Mouse (Mus musculus) heart, adult 8-10 months (tissue): Measurements from ENCODE around the gene Lrrfip2. TPM values are rescaled to one million over a fixed set of nuclear protein-coding genes. Genes with fewer than 3 reads are reported as not detected.
A peak's percentile ranks its signal among the peaks of the same experiment; 100 is the strongest.

ENCODE experiments used
- DNase-seq: peaks from one replicate; pipeline ENCODE4 v3.0.0; 2022; ENCODE audit warnings: low spot score
- total RNA-seq, 4 experiments: library from RNA; stranded (reverse); gene quantifications; 2 replicates each; pipeline ENCODE4 v1.2.4; 2022

Lrrfip2 gene
- total RNA-seq: 100 to 1,000 TPM in 2 of 4 experiments, 10 to 100 TPM in 2; 89.3 to 102 (median 96.2) TPM

- no peak for DNase-seq
Observed at GRCm38 (mm10) chr9:111117126-111117642, at the start of gene Lrrfip2. TSS of gene Lrrfip2 (plus strand) at chr9:111117592.

- DNase-seq: no peak
Observed at GRCm38 (mm10) chr9:111070546-111070961, 46.8 kb upstream of the Lrrfip2 start.

GRCm38 (mm10) chr9:111072175-111072574 lies 45.2 kb upstream of the Lrrfip2 start:
- peak; percentile 63 for DNase-seq

GRCm38 (mm10) chr9:111072971-111073370 lies 44.4 kb upstream of the Lrrfip2 start:
- no peak for DNase-seq

GRCm38 (mm10) chr9:111077745-111078144 lies 39.6 kb upstream of the Lrrfip2 start:
- DNase-seq: no peak

GRCm38 (mm10) chr9:111080801-111081200 lies 36.6 kb upstream of the Lrrfip2 start:
- DNase-seq: no peak

- no peak for DNase-seq
Observed at GRCm38 (mm10) chr9:111081765-111082164, 35.6 kb upstream of the Lrrfip2 start.

GRCm38 (mm10) chr9:111085329-111085728 lies 32.1 kb upstream of the Lrrfip2 start:
- DNase-seq: no peak

- no peak for DNase-seq
Observed at GRCm38 (mm10) chr9:111086137-111086536, 31.3 kb upstream of the Lrrfip2 start.

- DNase-seq: no peak
Observed at GRCm38 (mm10) chr9:111086995-111087606, 30.3 kb upstream of the Lrrfip2 start.

- no peak for DNase-seq
Observed at GRCm38 (mm10) chr9:111087960-111088359, 29.4 kb upstream of the Lrrfip2 start.

GRCm38 (mm10) chr9:111088886-111089285 lies 28.5 kb upstream of the Lrrfip2 start:
- DNase-seq: no peak

GRCm38 (mm10) chr9:111092657-111093056 lies 24.7 kb upstream of the Lrrfip2 start:
- peak; percentile 50 for DNase-seq

- peak; percentile 49 for DNase-seq
Observed at GRCm38 (mm10) chr9:111093094-111093493, 24.3 kb upstream of the Lrrfip2 start.

- DNase-seq: no peak
Observed at GRCm38 (mm10) chr9:111094626-111095025, 22.8 kb upstream of the Lrrfip2 start.

GRCm38 (mm10) chr9:111095710-111096109 lies 21.7 kb upstream of the Lrrfip2 start:
- DNase-seq: no peak

- DNase-seq: no peak
Observed at GRCm38 (mm10) chr9:111096419-111097326, 20.7 kb upstream of the Lrrfip2 start.

- DNase-seq: no peak
Observed at GRCm38 (mm10) chr9:111097543-111097942, 19.8 kb upstream of the Lrrfip2 start.

GRCm38 (mm10) chr9:111100406-111100805 lies 17.0 kb upstream of the Lrrfip2 start:
- DNase-seq: no peak

- no peak for DNase-seq
Observed at GRCm38 (mm10) chr9:111103293-111103692, 14.1 kb upstream of the Lrrfip2 start.

- no peak for DNase-seq
Observed at GRCm38 (mm10) chr9:111103893-111104292, 13.5 kb upstream of the Lrrfip2 start.

- DNase-seq: no peak
Observed at GRCm38 (mm10) chr9:111107863-111108262, 9.5 kb upstream of the Lrrfip2 start.
